Mouse (Mus musculus) kidney, adult 10 weeks (tissue): ENCODE results near the gene Kif16b. TPM values are rescaled to one million over a fixed set of nuclear protein-coding genes. Genes with fewer than 3 reads are reported as not detected.

Experiments used
- polyA plus RNA-seq: library from polyadenylated mRNA; stranded (reverse); fragments of 350-450 nt; fragmentation: Illumina TruSeq; extraction: RNeasy Lipid Tissue Mini Kit (QIAGEN cat#74804); gene quantifications from one replicate; pipeline ENCODE4 v1.2.3, GENCODE M21; 2014; ENCODE audit warnings: low read depth, low replicate concordance

Kif16b gene
- 56.1 TPM for polyA plus RNA-seq

GRCm38 (mm10) chr2:142900862-142901805 lies at the start of gene Kif16b:
TSS of gene Kif16b (minus strand) at chr2:142901531.

Other genes starting within 250 kb of the Kif16b start
- gene Snrpb2, start 161.5 kb upstream of the Kif16b start, polyA plus RNA-seq: 123 TPM
- not detected for gene Otor, start 176.9 kb upstream of the Kif16b start, polyA plus RNA-seq